Mouse (Mus musculus): Measurements from ENCODE around the gene Lamp1.

DNA sequence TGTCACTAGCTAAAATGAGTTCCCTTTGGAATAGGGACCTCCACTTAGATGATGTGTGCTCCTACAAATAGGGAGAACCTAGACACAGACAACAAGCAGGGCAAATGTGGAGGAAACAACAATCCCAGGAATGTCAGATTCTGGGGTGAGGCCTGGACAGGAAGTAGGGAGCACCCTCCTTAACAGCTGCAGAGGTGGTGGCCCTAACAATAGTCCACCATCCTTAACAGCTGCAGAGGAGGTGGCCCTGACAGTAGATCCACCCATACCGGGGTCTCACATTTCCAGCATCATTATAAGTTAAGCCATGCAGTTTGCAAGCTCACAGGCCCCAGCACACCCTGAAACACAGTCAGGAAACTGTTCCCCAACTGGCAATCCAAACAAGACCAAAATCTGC lies 29.9 kb downstream of the Lamp1 start:
- TF ChIP-seq MYOD1 (IDR thresholded peaks at IDR 0.05; ENCODE audit: control insufficient read depth in 1 of 3, insufficient read length in 2 of 3, low read depth in 2 of 3) (peak; percentile 75 to 99 (median 91)), POLR2A (IDR thresholded peaks at IDR 0.05; ENCODE audit: insufficient read length, low read depth) (no peak), TCF12 (IDR thresholded peaks at IDR 0.05; ENCODE audit: insufficient read depth, poor library complexity, severe bottlenecking) (peak; percentile 86), MYOG (IDR thresholded peaks at IDR 0.05; ENCODE audit: control insufficient read depth in 1 of 3, insufficient read depth in 1 of 3, insufficient read length in 2 of 3, low read depth in 2 of 3) (peak; percentile 82 to 98 (median 96)), SRF (IDR thresholded peaks at IDR 0.05; ENCODE audit: control insufficient read depth, insufficient read length, low read depth) (no peak), MAX (IDR thresholded peaks at IDR 0.05; ENCODE audit: low read depth) (no peak), POLR2AphosphoS2 (IDR thresholded peaks at IDR 0.05; ENCODE audit: insufficient read length, low read depth) (peak; percentile 57), USF1 (IDR thresholded peaks at IDR 0.05; ENCODE audit: low read depth) (no peak)
